Mouse (Mus musculus) kidney, embryonic 14.5 days (tissue): Measurements from ENCODE around the gene Gm45521. TPM values are rescaled to one million over a fixed set of nuclear protein-coding genes. Genes with fewer than 3 reads are reported as not detected.
"Not testable (repeated sequence)": the region's sequence is repeated elsewhere in the genome, so short reads cannot be mapped to it uniquely, and the experiment has no call there.

Experiments used
- ATAC-seq: fragments of 200-750 bp; cut with Nextera tagmentation; 2 replicates; pipeline ENCODE4 v1.8.0; 2017; ENCODE audit warnings: moderate number of reproducible peaks, mild to moderate bottlenecking, moderate TSS enrichment, moderate library complexity; ENCODE audit not compliant: low FRiP score, low TSS enrichment
- H3K27ac ChIP-seq: fragments of 300-500 bp; sonication (generic); 2 replicates; pipeline ENCODE4 v1.5.1; 2014; ENCODE audit warnings: low read depth, mild to moderate bottlenecking, low read length, moderate library complexity, mixed read lengths
- H3K27me3 ChIP-seq: fragments of 300-500 bp; sonication (generic); 2 replicates; pipeline ENCODE4 v1.6.1; 2014; ENCODE audit warnings: mild to moderate bottlenecking, low read length; ENCODE audit not compliant: control insufficient read depth, insufficient read depth
- H3K36me3 ChIP-seq: fragments of 300-500 bp; sonication (generic); 2 replicates; pipeline ENCODE4 v1.6.1; 2014; ENCODE audit warnings: low read length, mixed read lengths; ENCODE audit not compliant: control insufficient read depth, insufficient read depth
- H3K4me1 ChIP-seq: fragments of 300-500 bp; sonication (generic); 2 replicates; pipeline ENCODE4 v1.6.1; 2014; ENCODE audit warnings: low read length, mixed read lengths; ENCODE audit not compliant: control insufficient read depth, insufficient read depth
- H3K4me2 ChIP-seq: fragments of 300-500 bp; sonication (generic); replicated peaks from 2 replicates; pipeline ENCODE4 v1.6.1; 2014; ENCODE audit warnings: low read depth, mild to moderate bottlenecking, low read length
- H3K4me3 ChIP-seq: fragments of 300-500 bp; sonication (generic); 2 replicates; pipeline ENCODE4 v1.5.1; 2014; ENCODE audit warnings: mild to moderate bottlenecking, low read length
- H3K9ac ChIP-seq: fragments of 300-500 bp; sonication (generic); 2 replicates; pipeline ENCODE4 v1.6.1; 2014; ENCODE audit warnings: low read depth, mild to moderate bottlenecking, low read length, moderate library complexity
- H3K9me3 ChIP-seq: fragments of 300-500 bp; sonication (generic); 2 replicates; pipeline ENCODE4 v1.6.1; 2016; ENCODE audit warnings: low read length; ENCODE audit not compliant: control insufficient read depth
- WGBS: fragments of 180-500 bp; shearing (Covaris S2); extraction: QIAGEN DNeasy Blood & Tissue Kit; methylation state at CpG from one replicate; pipeline ENCODE4 v1.1.7; 2014; 5-methylcytosine and 5-hydroxymethylcytosine counted together
- polyA plus RNA-seq: library from polyadenylated mRNA; unstranded; fragments of >200 nt; fragmentation: Nextera tagmentation; extraction: Ambion mirVana; gene quantifications from 2 replicates; pipeline ENCODE4 v1.2.1, GENCODE M21; 2014

The Gm45521 gene
- polyA plus RNA-seq, 1 experiment from 2014 or later = not detected

- H3K4me2 ChIP-seq = 0 out of 2 replicates have a peak overlapping the region, but pooled peaks have one; percentile 4
- 24% methylated on average over 17 of the region's 17 CpGs for WGBS
- H3K4me3 ChIP-seq = no peak overlapping the region
- no peak overlapping the region for H3K9ac ChIP-seq
- no peaks in the 10 kb centered on the region for H3K9me3 ChIP-seq
- H3K4me1 ChIP-seq = peaks cover 8% of the 10 kb centered on the region; the same call in 1 of the 2 replicates
- H3K27ac ChIP-seq = no peak overlapping the region
- H3K27me3 ChIP-seq = peaks cover 2% of the 10 kb centered on the region
- ATAC-seq = peak; percentile 39
- no peaks in the 10 kb centered on the region for H3K36me3 ChIP-seq
Measured at GRCm38 (mm10) chr14:8000831-8001685, 44.0 kb downstream of the Gm45521 start.

DNA sequence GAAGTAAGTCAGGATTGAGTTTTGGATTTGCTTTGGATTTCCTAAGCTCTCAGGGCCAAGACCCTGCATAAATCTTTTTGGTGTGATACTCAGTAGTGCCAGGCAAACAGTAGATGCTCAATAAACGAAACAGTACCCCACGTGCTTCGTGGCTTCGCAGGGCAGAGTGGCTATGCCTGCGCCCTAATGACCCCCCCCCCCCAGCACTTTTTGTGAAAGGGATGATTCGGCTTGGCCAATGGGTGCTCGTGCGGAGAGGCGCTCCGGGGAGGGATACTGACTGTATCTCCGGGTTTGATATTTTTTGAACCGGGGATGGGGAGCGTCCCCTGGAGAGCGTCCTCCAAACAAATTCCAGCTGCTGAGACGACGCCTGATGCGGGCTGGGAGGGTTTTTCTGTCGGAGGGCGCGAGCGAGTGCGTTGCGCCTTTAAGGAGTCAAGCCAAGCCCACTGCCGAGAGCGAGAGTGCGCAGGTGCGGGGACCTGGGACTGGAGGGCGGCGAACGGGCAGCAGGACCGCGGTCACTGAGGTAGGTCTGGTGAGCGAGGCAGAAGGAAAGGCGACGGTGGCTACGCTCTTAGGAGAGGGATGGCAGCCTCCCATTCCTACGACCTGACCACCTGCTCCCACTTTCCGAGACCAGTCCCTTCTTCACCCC, 45.5 kb downstream of the Gm45521 start, which contains the start of gene Abhd6:
Gene Abhd6, plus strand, starts transcription at position 471 of the 661 bp plus-strand sequence.
- Histone ChIP-seq H3K27ac (no peak within 1 kb of the TSS), H3K9me3 (no peaks in the 10 kb centered on the region), H3K4me3 (peak within 1 kb of the TSS; percentile 58), H3K27me3 (peaks cover 2% of the 10 kb centered on the region), H3K9ac (peak within 1 kb of the TSS; percentile 58), H3K4me2 (peak within 1 kb of the TSS; percentile 81), H3K4me1 (peaks cover 8% of the 10 kb centered on the region; the same call in 1 of the 2 replicates), H3K36me3 (no peaks in the 10 kb centered on the region)
- peak; percentile 82 for ATAC-seq
- 1% methylated on average over 38 of the region's 38 CpGs for WGBS

DNA sequence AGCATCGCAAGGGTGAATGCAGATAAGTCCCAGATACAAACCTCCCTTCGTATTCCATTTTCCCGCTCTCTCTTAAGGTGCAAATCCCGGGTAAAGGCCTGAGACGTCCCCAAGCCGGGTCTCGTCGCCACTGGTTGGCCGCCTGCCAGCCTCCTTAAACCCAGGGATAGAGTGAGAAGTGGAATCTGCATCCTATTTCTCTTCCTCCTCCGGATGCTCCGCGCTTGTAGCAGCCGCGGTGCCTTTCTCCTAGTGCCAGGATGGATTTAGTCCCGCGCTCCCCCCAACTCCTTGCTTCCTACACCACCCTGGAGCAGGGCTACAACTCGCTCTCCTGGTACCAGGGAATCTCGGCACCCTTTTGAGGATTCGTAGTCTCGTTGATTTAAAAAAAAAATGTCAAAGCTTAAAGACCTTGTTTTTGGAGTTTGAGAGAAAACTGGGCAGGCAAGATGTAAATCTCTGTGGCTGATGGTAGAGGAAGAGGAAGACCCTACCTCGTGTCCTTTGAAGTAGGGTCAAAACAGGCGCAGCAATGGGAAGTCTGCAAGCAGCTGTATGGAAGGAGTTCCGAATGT, 46.1 kb downstream of the Gm45521 start:
- H3K4me1 ChIP-seq = peaks cover 8% of the 10 kb centered on the region; the same call in 1 of the 2 replicates
- no peak overlapping the region for H3K27ac ChIP-seq
- H3K4me3 ChIP-seq = peak overlapping the region; percentile 58
- WGBS = under 1% methylated on average over 23 of the region's 23 CpGs
- H3K36me3 ChIP-seq = no peaks in the 10 kb centered on the region
- 0 out of 2 replicates have a peak, but pooled peaks have one; percentile 44 for ATAC-seq
- peaks cover 2% of the 10 kb centered on the region for H3K27me3 ChIP-seq
- H3K4me2 ChIP-seq = peak overlapping the region; percentile 81
- H3K9ac ChIP-seq = peak overlapping the region; percentile 58
- H3K9me3 ChIP-seq = no peaks in the 10 kb centered on the region

DNA sequence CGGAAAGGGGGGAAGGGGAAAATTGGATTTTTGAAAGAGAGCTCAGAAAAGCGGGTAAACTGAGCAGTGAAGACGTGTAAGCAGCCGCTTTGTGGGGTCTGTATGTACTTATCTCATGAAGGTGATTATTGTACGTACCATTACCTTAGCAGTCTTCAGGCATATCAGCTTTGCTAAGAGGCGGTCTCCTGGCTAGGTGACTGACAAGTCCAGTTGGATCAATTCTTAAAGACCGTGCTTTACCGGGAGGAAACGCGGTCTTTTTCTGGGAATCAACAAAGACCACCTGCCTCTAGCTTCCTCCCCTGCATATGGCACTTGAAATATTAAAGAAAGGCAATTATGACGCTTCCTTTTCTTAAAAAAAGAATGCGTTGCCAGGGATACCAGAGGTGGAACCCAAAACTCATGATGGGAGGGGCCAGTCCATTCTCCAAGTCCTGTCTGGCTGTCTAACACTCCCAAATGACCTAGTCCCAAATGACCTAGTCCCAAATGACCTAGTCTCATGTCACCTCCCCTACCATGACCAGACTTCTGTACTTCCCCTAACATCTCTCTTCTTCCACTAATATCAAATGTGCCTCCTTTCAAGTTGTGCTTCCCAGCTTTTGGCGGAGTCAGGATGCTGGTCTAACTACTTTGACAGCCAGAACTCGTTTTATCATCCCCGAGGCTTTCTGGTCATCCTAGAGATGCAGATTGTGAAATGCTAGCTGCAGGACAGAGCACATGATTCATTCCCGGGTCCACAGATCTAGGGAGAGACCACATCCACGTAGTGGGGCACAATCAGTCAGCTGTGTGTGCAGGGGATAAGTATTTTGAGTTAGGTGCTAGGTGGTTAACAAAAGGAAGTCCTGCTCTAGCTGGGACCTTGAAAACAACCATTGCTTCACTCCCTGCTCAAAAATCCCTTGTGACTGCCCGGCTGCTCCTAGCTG, 46.9 kb downstream of the Gm45521 start:
- peak overlapping the region; percentile 81 for H3K4me2 ChIP-seq
- no peaks in the 10 kb centered on the region for H3K36me3 ChIP-seq
- peaks cover 2% of the 10 kb centered on the region for H3K27me3 ChIP-seq
- H3K9ac ChIP-seq = peak overlapping the region; percentile 58; the same call in 1 of the 2 replicates
- H3K27ac ChIP-seq = no peak overlapping the region
- no peak for ATAC-seq
- H3K4me1 ChIP-seq = peaks cover 8% of the 10 kb centered on the region; the same call in 1 of the 2 replicates
- H3K9me3 ChIP-seq = no peaks in the 10 kb centered on the region
- peak overlapping the region; percentile 58 for H3K4me3 ChIP-seq
- WGBS = 50% methylated on average over 18 of the region's 18 CpGs

- H3K9ac ChIP-seq, H3K27me3 ChIP-seq, H3K4me2 ChIP-seq, H3K36me3 ChIP-seq, H3K4me3 ChIP-seq, ATAC-seq, H3K9me3 ChIP-seq, H3K4me1 ChIP-seq, H3K27ac ChIP-seq: not testable (repeated sequence)
- WGBS = 64% methylated on average over 3 of the region's 3 CpGs
Measured at GRCm38 (mm10) chr14:8006061-8006460, 49.0 kb downstream of the Gm45521 start.

GRCm38 (mm10) chr14:8007084-8007483, 50.0 kb downstream of the Gm45521 start:
- H3K4me3 ChIP-seq = no peak overlapping the region
- H3K27me3 ChIP-seq = no peaks in the 10 kb centered on the region
- peaks cover 8% of the 10 kb centered on the region; the same call in 1 of the 2 replicates for H3K4me1 ChIP-seq
- no peaks in the 10 kb centered on the region for H3K36me3 ChIP-seq
- H3K4me2 ChIP-seq = no peak overlapping the region
- no peak overlapping the region for H3K9ac ChIP-seq
- no peak overlapping the region for H3K27ac ChIP-seq
- no peak for ATAC-seq
- no peaks in the 10 kb centered on the region for H3K9me3 ChIP-seq

DNA sequence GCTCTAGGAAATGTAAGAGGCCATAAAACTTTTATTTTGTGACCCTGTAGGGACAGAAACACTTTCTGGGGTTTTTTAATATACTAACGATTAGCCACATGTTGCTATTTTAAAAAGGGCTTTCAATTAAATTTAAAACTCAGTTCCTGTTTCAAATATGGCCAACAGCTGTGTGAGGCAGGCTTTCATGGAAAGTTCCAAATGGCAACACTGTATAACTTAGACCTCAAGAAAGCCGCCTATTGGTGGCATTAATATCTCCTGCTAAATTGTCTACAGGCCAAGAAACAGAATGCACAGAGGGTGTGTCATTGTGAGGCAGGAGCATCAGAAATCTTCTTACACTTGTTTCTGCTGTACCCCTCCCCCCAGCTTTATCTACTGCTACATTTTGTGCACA, 50.4 kb downstream of the Gm45521 start:
- 58% methylated on average over 2 of the region's 2 CpGs for WGBS
- Histone ChIP-seq H3K36me3 (no peaks in the 10 kb centered on the region), H3K4me3 (no peak overlapping the region), H3K4me2 (no peak overlapping the region), H3K4me1 (peaks cover 8% of the 10 kb centered on the region; the same call in 1 of the 2 replicates), H3K27ac (no peak overlapping the region), H3K9me3 (no peaks in the 10 kb centered on the region), H3K27me3 (no peaks in the 10 kb centered on the region), H3K9ac (no peak overlapping the region)
- no peak for ATAC-seq

GRCm38 (mm10) chr14:8007923-8008322, 50.8 kb downstream of the Gm45521 start:
- Histone ChIP-seq H3K27me3 (no peaks in the 10 kb centered on the region), H3K27ac (no peak overlapping the region), H3K4me2 (no peak overlapping the region), H3K9ac (no peak overlapping the region), H3K36me3 (no peaks in the 10 kb centered on the region), H3K4me3 (no peak overlapping the region), H3K9me3 (no peaks in the 10 kb centered on the region), H3K4me1 (peaks cover 8% of the 10 kb centered on the region; the same call in 1 of the 2 replicates)
- ATAC-seq = no peak
- 88% methylated on average over 10 of the region's 10 CpGs for WGBS
